Mouse (Mus musculus): ENCODE results near the gene Nfe2l3. TPM values are rescaled to one million over a fixed set of nuclear protein-coding genes. Genes with fewer than 3 reads are reported as not detected.

Gene Nfe2l3
- polyA plus RNA-seq, 1 experiment from 2014 or later: 1.7 TPM

- Histone ChIP-seq H3K9me3 (ENCODE audit: control insufficient read depth, low read length) (no peaks in the 10 kb centered on the region), H3K4me2 (ENCODE audit: low read depth, low read length) (no peak overlapping the region), H3K4me1 (replicated peaks; ENCODE audit: control insufficient read depth, insufficient read depth, low read length) (peaks cover 6% of the 10 kb centered on the region), H3K9ac (ENCODE audit: low read length) (no peak overlapping the region), H3K36me3 (ENCODE audit: control insufficient read depth, insufficient read depth, low read length) (no peaks in the 10 kb centered on the region), H3K4me3 (ENCODE audit: low read length) (no peak overlapping the region), H3K27ac (ENCODE audit: low read length) (no peak overlapping the region), H3K27me3 (ENCODE audit: control insufficient read depth, insufficient read depth, low read depth, low read length) (no peaks in the 10 kb centered on the region)
- peak; percentile 86 for ATAC-seq (ENCODE audit: low read depth)
- 11% methylated on average over 6 of the region's 6 CpGs for WGBS
Observed at GRCm38 (mm10) chr6:51399113-51399518, 33.4 kb upstream of the Nfe2l3 start.

DNA sequence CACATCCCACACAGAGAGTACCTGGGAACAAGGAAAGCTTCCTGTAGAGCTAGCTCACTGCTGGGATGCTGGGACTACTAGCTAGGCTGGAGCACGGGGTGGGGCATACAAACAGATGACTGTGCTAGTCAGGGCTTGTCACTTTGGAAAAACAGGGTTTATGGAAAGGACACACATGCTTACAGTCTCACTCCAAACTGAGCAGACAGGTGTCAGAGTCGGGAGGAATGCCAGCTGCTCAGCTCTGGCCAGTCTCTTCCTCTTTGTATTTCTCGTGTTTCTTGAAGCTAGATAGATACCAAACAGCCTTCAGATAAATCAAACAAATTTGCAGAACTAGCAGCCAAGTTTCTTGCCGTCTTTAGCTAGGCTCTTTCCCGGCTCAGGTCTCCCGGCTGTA lies 31.2 kb upstream of the Nfe2l3 start:
- Histone ChIP-seq H3K27me3 (ENCODE audit: control insufficient read depth, insufficient read depth, low read depth, low read length) (no peaks in the 10 kb centered on the region), H3K4me2 (ENCODE audit: low read depth, low read length) (no peak overlapping the region), H3K4me3 (ENCODE audit: low read length) (no peak overlapping the region), H3K36me3 (ENCODE audit: control insufficient read depth, insufficient read depth, low read length) (no peaks in the 10 kb centered on the region), H3K27ac (ENCODE audit: low read length) (no peak overlapping the region), H3K9me3 (ENCODE audit: control insufficient read depth, low read length) (no peaks in the 10 kb centered on the region), H3K9ac (ENCODE audit: low read length) (no peak overlapping the region), H3K4me1 (replicated peaks; ENCODE audit: control insufficient read depth, insufficient read depth, low read length) (peaks cover 6% of the 10 kb centered on the region)
- 0 out of 2 replicates have a peak, but pooled peaks have one; percentile 32 for ATAC-seq (ENCODE audit: low read depth)
- WGBS: 18% methylated on average over 6 of the region's 6 CpGs

DNA sequence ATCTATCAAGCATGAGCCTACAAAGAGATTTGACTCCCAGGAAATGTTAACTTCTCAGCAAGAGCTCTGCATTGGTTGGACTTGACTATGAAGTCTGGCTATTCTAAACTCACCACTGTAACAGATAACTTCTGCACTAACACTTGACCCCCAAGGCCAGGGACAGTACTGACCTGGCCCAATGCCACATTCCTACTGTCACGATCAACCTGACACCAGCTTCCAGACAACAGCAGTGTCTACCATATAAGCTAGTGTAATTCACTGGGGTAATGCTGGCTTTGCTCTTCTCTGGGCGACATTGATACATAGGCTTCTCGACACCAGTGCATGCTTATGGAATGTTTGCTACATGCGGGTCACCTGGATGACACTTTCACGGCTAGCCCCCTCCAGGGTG lies 28.9 kb upstream of the Nfe2l3 start:
- WGBS: 65% methylated on average over 5 of the region's 5 CpGs
- Histone ChIP-seq H3K9ac (ENCODE audit: low read length) (no peak overlapping the region), H3K27me3 (ENCODE audit: control insufficient read depth, insufficient read depth, low read depth, low read length) (no peaks in the 10 kb centered on the region), H3K36me3 (ENCODE audit: control insufficient read depth, insufficient read depth, low read length) (no peaks in the 10 kb centered on the region), H3K27ac (ENCODE audit: low read length) (no peak overlapping the region), H3K4me2 (ENCODE audit: low read depth, low read length) (no peak overlapping the region), H3K9me3 (ENCODE audit: control insufficient read depth, low read length) (no peaks in the 10 kb centered on the region), H3K4me3 (ENCODE audit: low read length) (no peak overlapping the region), H3K4me1 (replicated peaks; ENCODE audit: control insufficient read depth, insufficient read depth, low read length) (peaks cover 6% of the 10 kb centered on the region)
- ATAC-seq (ENCODE audit: low read depth): no peak

GRCm38 (mm10) chr6:51404502-51404901 lies 28.0 kb upstream of the Nfe2l3 start:
- no peaks in the 10 kb centered on the region for H3K9me3 ChIP-seq (ENCODE audit: control insufficient read depth, low read length)
- H3K27ac ChIP-seq (ENCODE audit: low read length): no peak overlapping the region
- no peaks in the 10 kb centered on the region for H3K27me3 ChIP-seq (ENCODE audit: control insufficient read depth, insufficient read depth, low read depth, low read length)
- H3K36me3 ChIP-seq (ENCODE audit: control insufficient read depth, insufficient read depth, low read length): no peaks in the 10 kb centered on the region
- no peak overlapping the region for H3K4me2 ChIP-seq (ENCODE audit: low read depth, low read length)
- peaks cover 3% of the 10 kb centered on the region; the same call in 1 of the 2 replicates for H3K4me1 ChIP-seq (replicated peaks; ENCODE audit: control insufficient read depth, insufficient read depth, low read length)
- H3K9ac ChIP-seq (ENCODE audit: low read length): no peak overlapping the region
- no peak for ATAC-seq (ENCODE audit: low read depth)
- 49% methylated on average over 4 of the region's 4 CpGs for WGBS
- H3K4me3 ChIP-seq (ENCODE audit: low read length): no peak overlapping the region

GRCm38 (mm10) chr6:51416433-51416832 lies 16.0 kb upstream of the Nfe2l3 start:
- no peak overlapping the region for H3K27ac ChIP-seq (ENCODE audit: low read length)
- H3K9ac ChIP-seq (ENCODE audit: low read length): no peak overlapping the region
- H3K4me1 ChIP-seq (replicated peaks; ENCODE audit: control insufficient read depth, insufficient read depth, low read length): no peaks in the 10 kb centered on the region
- ATAC-seq (ENCODE audit: low read depth): no peak
- H3K9me3 ChIP-seq (ENCODE audit: control insufficient read depth, low read length): no peaks in the 10 kb centered on the region
- no peaks in the 10 kb centered on the region for H3K36me3 ChIP-seq (ENCODE audit: control insufficient read depth, insufficient read depth, low read length)
- H3K4me2 ChIP-seq (ENCODE audit: low read depth, low read length): no peak overlapping the region
- WGBS: 35% methylated on average over 1 of the region's 1 CpGs
- no peak overlapping the region for H3K4me3 ChIP-seq (ENCODE audit: low read length)
- H3K27me3 ChIP-seq (ENCODE audit: control insufficient read depth, insufficient read depth, low read depth, low read length): no peaks in the 10 kb centered on the region

DNA sequence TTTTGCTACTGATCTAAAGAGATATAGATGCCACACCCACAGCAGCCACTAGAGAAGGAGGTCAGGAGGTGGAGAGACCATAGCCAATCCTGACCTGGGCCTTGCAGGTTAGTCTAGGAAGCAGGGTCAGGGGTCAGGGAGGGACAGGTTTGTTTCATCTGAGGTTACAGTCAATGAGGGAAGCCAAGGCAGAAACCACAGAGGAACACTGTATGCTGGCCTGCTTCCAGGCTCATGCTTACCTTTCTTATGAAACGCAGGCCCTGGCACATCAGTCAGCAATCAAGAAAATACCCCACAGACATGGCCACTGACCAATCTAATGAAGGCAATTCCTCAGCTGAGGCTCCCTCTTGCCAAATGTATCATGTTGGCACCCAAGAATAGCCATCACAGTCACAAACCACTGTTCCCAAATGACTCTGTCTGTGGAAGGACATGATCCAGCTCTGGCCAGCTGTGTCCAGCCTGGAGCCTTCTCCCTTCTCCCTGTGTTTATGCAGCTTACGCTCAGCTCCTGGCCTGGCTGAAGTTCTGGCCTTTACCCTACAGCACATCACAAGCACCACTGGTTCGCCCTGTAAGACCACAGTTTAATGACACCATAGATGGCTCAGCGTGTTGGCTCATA lies 15.0 kb upstream of the Nfe2l3 start:
- ATAC-seq (ENCODE audit: low read depth): no peak
- Histone ChIP-seq H3K36me3 (ENCODE audit: control insufficient read depth, insufficient read depth, low read length) (no peaks in the 10 kb centered on the region), H3K4me1 (replicated peaks; ENCODE audit: control insufficient read depth, insufficient read depth, low read length) (no peaks in the 10 kb centered on the region), H3K27me3 (ENCODE audit: control insufficient read depth, insufficient read depth, low read depth, low read length) (no peaks in the 10 kb centered on the region), H3K4me2 (ENCODE audit: low read depth, low read length) (no peak overlapping the region), H3K9me3 (ENCODE audit: control insufficient read depth, low read length) (peaks cover 3% of the 10 kb centered on the region; the same call in 1 of the 2 replicates), H3K9ac (ENCODE audit: low read length) (no peak overlapping the region), H3K27ac (ENCODE audit: low read length) (no peak overlapping the region), H3K4me3 (ENCODE audit: low read length) (no peak overlapping the region)
- 78% methylated on average over 4 of the region's 4 CpGs for WGBS

GRCm38 (mm10) chr6:51423466-51424122 lies 8.9 kb upstream of the Nfe2l3 start:
- no peaks in the 10 kb centered on the region for H3K36me3 ChIP-seq (ENCODE audit: control insufficient read depth, insufficient read depth, low read length)
- WGBS: 43% methylated on average over 11 of the region's 11 CpGs
- ATAC-seq (ENCODE audit: low read depth): no peak

DNA sequence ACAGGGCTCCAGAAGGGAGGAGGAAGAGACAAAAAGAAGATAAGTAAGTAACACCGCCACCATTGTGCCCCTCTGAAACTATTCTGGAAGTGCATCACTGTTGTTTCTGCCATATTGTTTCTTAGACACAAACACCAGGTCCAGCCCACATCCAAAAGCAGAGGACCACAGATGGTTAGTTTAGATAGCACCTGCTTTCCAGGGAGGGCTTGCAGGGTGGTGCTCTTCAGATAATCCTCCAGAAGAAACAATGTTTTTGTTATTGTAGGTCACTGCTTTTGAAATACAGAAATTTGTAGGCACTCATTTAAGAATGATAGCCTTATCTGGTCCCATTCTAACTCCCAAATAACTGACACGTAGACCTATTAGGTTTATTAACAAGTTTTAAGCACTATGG lies 7.9 kb upstream of the Nfe2l3 start:
- Histone ChIP-seq H3K27ac (ENCODE audit: low read length) (no peak overlapping the region), H3K4me2 (ENCODE audit: low read depth, low read length) (no peak overlapping the region), H3K4me3 (ENCODE audit: low read length) (no peak overlapping the region), H3K36me3 (ENCODE audit: control insufficient read depth, insufficient read depth, low read length) (no peaks in the 10 kb centered on the region), H3K9ac (ENCODE audit: low read length) (no peak overlapping the region), H3K27me3 (ENCODE audit: control insufficient read depth, insufficient read depth, low read depth, low read length) (no peaks in the 10 kb centered on the region), H3K4me1 (replicated peaks; ENCODE audit: control insufficient read depth, insufficient read depth, low read length) (no peaks in the 10 kb centered on the region), H3K9me3 (ENCODE audit: control insufficient read depth, low read length) (peaks cover 3% of the 10 kb centered on the region; the same call in 1 of the 2 replicates)
- ATAC-seq (ENCODE audit: low read depth): no peak
- 86% methylated on average over 2 of the region's 2 CpGs for WGBS

More at GRCm38 (mm10) chr6:51423466-51424122, 8.9 kb upstream of the Nfe2l3 start:
- Histone ChIP-seq H3K4me2 (ENCODE audit: low read depth, low read length) (no peak overlapping the region), H3K4me1 (replicated peaks; ENCODE audit: control insufficient read depth, insufficient read depth, low read length) (no peaks in the 10 kb centered on the region), H3K9ac (ENCODE audit: low read length) (no peak overlapping the region), H3K9me3 (ENCODE audit: control insufficient read depth, low read length) (peaks cover 3% of the 10 kb centered on the region; the same call in 1 of the 2 replicates), H3K4me3 (ENCODE audit: low read length) (no peak overlapping the region), H3K27me3 (ENCODE audit: control insufficient read depth, insufficient read depth, low read depth, low read length) (no peaks in the 10 kb centered on the region), H3K27ac (ENCODE audit: low read length) (no peak overlapping the region)

DNA sequence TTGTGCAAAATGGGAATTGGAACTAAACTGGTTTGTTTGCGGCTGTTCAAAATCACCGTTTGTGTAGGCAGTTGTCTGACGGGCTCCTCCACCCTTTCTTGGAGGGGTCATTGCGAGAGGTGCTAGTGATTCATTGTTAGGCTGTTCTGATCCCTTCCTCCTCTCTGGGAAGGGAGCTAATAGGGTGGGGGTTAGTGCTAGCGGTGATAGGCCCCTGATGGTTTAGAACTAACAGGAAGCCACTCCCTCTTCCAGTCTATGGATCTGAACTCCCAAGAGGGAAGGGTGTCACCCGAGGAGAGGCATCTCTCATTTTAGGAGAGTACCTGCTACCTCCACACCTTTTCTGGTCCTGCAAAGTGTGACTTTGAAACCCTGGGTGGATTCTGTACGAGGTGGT lies 1.8 kb downstream of the Nfe2l3 start:
- Histone ChIP-seq H3K27me3 (ENCODE audit: control insufficient read depth, insufficient read depth, low read depth, low read length) (peaks cover 28% of the 10 kb centered on the region), H3K9me3 (ENCODE audit: control insufficient read depth, low read length) (no peaks in the 10 kb centered on the region), H3K4me2 (ENCODE audit: low read depth, low read length) (no peak overlapping the region), H3K4me1 (replicated peaks; ENCODE audit: control insufficient read depth, insufficient read depth, low read length) (peaks cover 19% of the 10 kb centered on the region), H3K27ac (ENCODE audit: low read length) (no peak overlapping the region), H3K36me3 (ENCODE audit: control insufficient read depth, insufficient read depth, low read length) (no peaks in the 10 kb centered on the region), H3K9ac (ENCODE audit: low read length) (no peak overlapping the region), H3K4me3 (ENCODE audit: low read length) (no peak overlapping the region)
- ATAC-seq (ENCODE audit: low read depth): no peak
- WGBS: 24% methylated on average over 7 of the region's 7 CpGs

All from lung, embryonic 16.5 days (tissue).